Mouse (Mus musculus) stomach, embryonic 16.5 days (tissue): ENCODE results near the gene Plpp7. TPM values are rescaled to one million over a fixed set of nuclear protein-coding genes. Genes with fewer than 3 reads are reported as not detected.
A peak's percentile ranks its signal among the peaks of the same experiment; 100 is the strongest.

Experiments
- ATAC-seq: fragments of 200-750 bp; cut with Nextera tagmentation; 2 replicates; pipeline ENCODE4 v1.8.0; 2017; ENCODE audit warnings: moderate number of reproducible peaks, moderate TSS enrichment; ENCODE audit not compliant: insufficient read depth, low FRiP score
- H3K27ac ChIP-seq: fragments of 300-500 bp; sonication (generic); 2 replicates; pipeline ENCODE4 v1.5.1; 2014; ENCODE audit warnings: low read length
- H3K27me3 ChIP-seq: fragments of 300-500 bp; sonication (generic); 2 replicates; pipeline ENCODE4 v1.6.1; 2014; ENCODE audit warnings: low read length, control low read depth, mixed read lengths; ENCODE audit not compliant: control insufficient read depth, insufficient read depth
- H3K36me3 ChIP-seq: fragments of 300-500 bp; sonication (generic); 2 replicates; pipeline ENCODE4 v1.6.1; 2014; ENCODE audit warnings: low read length; ENCODE audit not compliant: control insufficient read depth, insufficient read depth
- H3K4me1 ChIP-seq: fragments of 300-500 bp; sonication (generic); 2 replicates; pipeline ENCODE4 v1.6.1; 2014; ENCODE audit warnings: low read length, control low read depth, mixed read lengths; ENCODE audit not compliant: control insufficient read depth, insufficient read depth
- H3K4me2 ChIP-seq: fragments of 300-500 bp; sonication (generic); 2 replicates; pipeline ENCODE4 v1.6.1; 2014; ENCODE audit warnings: low read depth, low read length, mixed read lengths
- H3K4me3 ChIP-seq: fragments of 300-500 bp; sonication (generic); replicated peaks from 2 replicates; pipeline ENCODE4 v1.5.1; 2014; ENCODE audit warnings: mild to moderate bottlenecking, low read length
- H3K9ac ChIP-seq: fragments of 300-500 bp; sonication (generic); 2 replicates; pipeline ENCODE4 v1.6.1; 2014; ENCODE audit warnings: low read length
- H3K9me3 ChIP-seq: fragments of 300-500 bp; sonication (generic); replicated peaks from 2 replicates; pipeline ENCODE4 v1.6.1; 2016; ENCODE audit warnings: low read length, control low read depth; ENCODE audit not compliant: control insufficient read depth
- WGBS: fragments of 180-500 bp; shearing (Covaris S2); extraction: QIAGEN DNeasy Blood & Tissue Kit; methylation state at CpG from one replicate; pipeline ENCODE4 v1.1.7; 2014; 5-methylcytosine and 5-hydroxymethylcytosine counted together
- microRNA-seq: library from miRNA; unstranded; fragments of <30 nt; microRNA quantifications from one replicate; pipeline ENCODE4, GENCODE M21; 2016
- polyA plus RNA-seq: library from polyadenylated mRNA; unstranded; fragments of >200 nt; fragmentation: Nextera tagmentation; extraction: Ambion mirVana; gene quantifications from 2 replicates; pipeline ENCODE4 v1.2.1, GENCODE M21; 2015

The Plpp7 gene
- polyA plus RNA-seq, 1 experiment from 2014 or later, result 5.7 TPM

DNA sequence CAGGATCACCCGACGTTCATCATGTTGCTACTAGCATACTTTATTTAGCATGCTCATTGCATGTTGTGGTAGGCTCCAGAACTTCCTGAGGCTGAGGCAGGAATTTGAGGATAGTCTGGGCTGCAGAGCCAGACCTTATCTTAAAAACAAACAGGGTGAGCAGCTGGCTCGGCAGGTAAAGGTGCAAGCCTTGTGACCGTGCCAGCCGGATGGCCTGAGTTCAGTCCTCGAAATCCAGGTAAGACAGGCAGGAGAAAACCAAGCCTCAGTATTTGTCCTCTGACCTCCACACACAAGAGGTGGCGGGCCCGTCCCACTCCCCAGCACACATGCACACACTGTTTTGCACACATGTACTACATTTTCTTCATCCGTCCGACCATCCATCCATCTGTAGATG, 61.3 kb downstream of the Plpp7 start:
- no peaks in the 10 kb centered on the region for H3K36me3 ChIP-seq
- H3K27ac ChIP-seq, result peak overlapping the region; percentile 43; the same call in 1 of the 2 replicates
- no peaks in the 10 kb centered on the region for H3K9me3 ChIP-seq
- no peak overlapping the region for H3K4me3 ChIP-seq
- no peaks in the 10 kb centered on the region for H3K27me3 ChIP-seq
- H3K4me2 ChIP-seq, result peak overlapping the region; percentile 5; the same call in 1 of the 2 replicates
- 34% methylated on average over 10 of the region's 10 CpGs for WGBS
- peak overlapping the region; percentile 40; the same call in 1 of the 2 replicates for H3K9ac ChIP-seq
- H3K4me1 ChIP-seq, result peaks cover 80% of the 10 kb centered on the region
- no peak for ATAC-seq

DNA sequence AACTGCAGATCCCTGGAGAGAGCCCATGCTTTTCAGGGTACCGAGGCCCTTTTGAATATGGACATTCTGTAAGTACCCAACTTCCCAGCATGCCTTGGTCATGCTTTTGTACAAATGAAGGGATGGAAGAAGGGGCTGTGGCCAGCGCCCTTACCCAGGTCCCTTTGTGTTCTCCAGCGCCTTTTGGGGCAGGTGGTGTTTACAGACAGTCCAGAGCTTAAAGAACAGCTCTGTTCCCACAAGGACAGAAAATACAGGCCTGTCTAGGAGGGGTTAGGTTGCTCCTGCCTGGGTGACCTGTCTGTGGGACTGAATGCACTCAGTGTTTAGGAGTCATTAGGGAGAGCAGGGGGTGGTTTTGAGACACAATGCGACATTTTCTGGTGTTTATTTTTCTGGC, 62.0 kb downstream of the Plpp7 start:
- Histone ChIP-seq H3K4me2 (peak overlapping the region; percentile 5; the same call in 1 of the 2 replicates), H3K9ac (peak overlapping the region; percentile 40; the same call in 1 of the 2 replicates), H3K4me1 (peaks cover 75% of the 10 kb centered on the region), H3K4me3 (no peak overlapping the region), H3K9me3 (no peaks in the 10 kb centered on the region), H3K36me3 (no peaks in the 10 kb centered on the region), H3K27ac (peak overlapping the region; percentile 40), H3K27me3 (no peaks in the 10 kb centered on the region)
- no peak for ATAC-seq
- 22% methylated on average over 4 of the region's 4 CpGs for WGBS

DNA sequence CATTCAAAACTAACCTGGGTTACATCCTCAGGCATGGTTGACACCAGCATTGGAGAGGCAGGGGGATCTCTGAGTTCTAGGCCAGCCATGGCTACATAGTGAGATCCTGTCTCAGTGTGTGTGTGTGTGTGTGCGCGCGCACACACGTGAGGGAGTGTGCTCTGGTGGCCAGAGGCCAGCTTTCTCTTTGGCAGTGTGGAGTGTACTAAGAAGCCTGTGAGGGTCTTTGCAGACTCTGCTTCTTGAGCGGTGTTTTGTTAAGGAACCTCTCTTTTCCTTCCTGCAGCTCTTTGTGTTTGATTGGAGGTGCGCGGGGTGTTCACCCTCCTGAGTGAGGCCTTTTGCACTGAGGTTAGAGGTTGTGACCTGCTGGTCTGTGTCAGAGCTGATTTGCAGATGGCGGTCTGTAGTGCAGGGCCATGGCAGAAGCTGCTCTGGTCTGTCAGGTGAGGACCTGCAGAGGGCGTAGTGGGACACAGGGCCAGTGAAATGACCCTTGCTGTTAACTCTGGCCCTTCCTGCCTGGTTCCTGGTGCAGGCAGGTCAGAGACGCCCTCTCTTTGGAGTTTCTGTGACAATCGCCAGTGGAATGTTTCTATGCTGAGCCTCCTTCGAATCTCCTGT, 63.4 kb downstream of the Plpp7 start:
- no peak overlapping the region for H3K4me3 ChIP-seq
- 61% methylated on average over 12 of the region's 12 CpGs for WGBS
- H3K27me3 ChIP-seq, result no peaks in the 10 kb centered on the region
- no peaks in the 10 kb centered on the region for H3K36me3 ChIP-seq
- H3K4me1 ChIP-seq, result peaks cover 65% of the 10 kb centered on the region
- H3K27ac ChIP-seq, result no peak overlapping the region
- no peak overlapping the region for H3K4me2 ChIP-seq
- peak overlapping the region; percentile 28; the same call in 1 of the 2 replicates for H3K9ac ChIP-seq
- H3K9me3 ChIP-seq, result no peaks in the 10 kb centered on the region
- no peak for ATAC-seq

Small RNA genes lying within 50 kb of the gene (microRNA-seq; reads per million reads assigned to microRNA genes)
- gene Mir7674, result 0.99 reads per million

Other genes starting within 250 kb of the Plpp7 start
- 0.19 and 0.24 TPM in 2 replicates for gene Fibcd1, start 249.5 kb upstream of the Plpp7 start, polyA plus RNA-seq
- 1.3 and 1.9 TPM in 2 replicates for gene Lamc3, start 208.2 kb upstream of the Plpp7 start, polyA plus RNA-seq
- gene Aif1l, start 145.4 kb upstream of the Plpp7 start, polyA plus RNA-seq, result 11.6 and 12.4 TPM in 2 replicates
- gene Nup214, start 121.1 kb upstream of the Plpp7 start, polyA plus RNA-seq, result 56.5 and 58.8 TPM in 2 replicates
- 1.0 and 2.2 TPM in 2 replicates for gene Fam78a, start 10.7 kb upstream of the Plpp7 start, polyA plus RNA-seq
- gene Prrc2b, start 55.6 kb downstream of the Plpp7 start, polyA plus RNA-seq, result 22.7 and 27.3 TPM in 2 replicates
- gene Pomt1, start 141.1 kb downstream of the Plpp7 start, polyA plus RNA-seq, result 23.6 and 24.0 TPM in 2 replicates
- gene Uck1, start 164.6 kb downstream of the Plpp7 start, polyA plus RNA-seq, result 53.4 and 59.7 TPM in 2 replicates
- 24.6 TPM in 2 replicates for gene Golga2, start 191.9 kb downstream of the Plpp7 start, polyA plus RNA-seq
- gene Swi5, start 192.5 kb downstream of the Plpp7 start, polyA plus RNA-seq, result 372 and 388 TPM in 2 replicates